Mouse (Mus musculus): ENCODE data around the gene Pde3a. TPM values are rescaled to one million over a fixed set of nuclear protein-coding genes. Genes with fewer than 3 reads are reported as not detected.

Gene Pde3a
- not detected for total RNA-seq (2023)

DNA sequence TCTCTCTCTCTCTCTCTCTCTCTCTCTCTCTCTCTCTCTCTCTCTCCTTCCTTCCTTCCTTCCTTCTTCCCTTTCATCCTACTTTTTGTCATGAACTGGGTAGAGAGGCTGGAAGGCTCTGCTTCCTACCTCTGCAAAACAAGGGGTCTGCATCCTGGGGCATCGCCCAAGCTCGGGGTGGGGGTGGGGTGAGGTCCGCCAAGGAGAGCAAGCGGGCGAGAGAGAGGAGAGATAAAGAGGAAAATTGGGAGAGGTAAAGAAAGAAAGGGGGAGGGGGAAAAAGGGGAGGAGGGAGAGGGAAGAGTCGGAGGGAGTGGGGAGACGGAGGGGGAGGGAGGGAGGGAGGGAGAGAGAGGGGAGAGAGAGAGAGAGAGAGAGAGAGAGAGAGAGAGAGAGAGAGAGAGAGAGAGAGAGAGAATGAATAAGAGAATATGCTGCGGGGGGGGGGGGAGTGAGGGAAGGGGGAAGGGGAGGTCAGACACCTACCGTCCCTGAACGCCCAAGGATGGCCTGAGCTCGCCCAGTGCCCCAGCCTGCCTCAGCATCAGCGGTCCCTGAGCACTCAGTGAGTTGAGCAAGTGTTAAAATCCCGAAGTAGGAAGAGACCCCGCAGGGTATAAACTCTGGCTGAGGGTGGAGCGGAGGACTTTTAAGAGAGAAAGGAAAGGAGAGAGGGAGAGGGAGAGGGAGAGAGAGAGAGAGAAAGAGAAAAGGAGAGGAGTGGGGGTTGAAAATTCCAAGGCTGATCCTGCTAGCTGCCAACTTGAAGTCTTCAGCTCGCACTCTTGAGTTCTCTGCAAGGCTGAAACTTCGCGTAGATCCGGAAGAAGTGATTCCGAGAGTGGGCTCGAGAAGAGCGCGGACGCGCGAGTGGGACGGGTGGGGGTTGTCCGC, at the start of gene Pde3a:
TSS of gene Pde3a (plus strand) at position 579 of the 894 bp plus-strand sequence.

DNA sequence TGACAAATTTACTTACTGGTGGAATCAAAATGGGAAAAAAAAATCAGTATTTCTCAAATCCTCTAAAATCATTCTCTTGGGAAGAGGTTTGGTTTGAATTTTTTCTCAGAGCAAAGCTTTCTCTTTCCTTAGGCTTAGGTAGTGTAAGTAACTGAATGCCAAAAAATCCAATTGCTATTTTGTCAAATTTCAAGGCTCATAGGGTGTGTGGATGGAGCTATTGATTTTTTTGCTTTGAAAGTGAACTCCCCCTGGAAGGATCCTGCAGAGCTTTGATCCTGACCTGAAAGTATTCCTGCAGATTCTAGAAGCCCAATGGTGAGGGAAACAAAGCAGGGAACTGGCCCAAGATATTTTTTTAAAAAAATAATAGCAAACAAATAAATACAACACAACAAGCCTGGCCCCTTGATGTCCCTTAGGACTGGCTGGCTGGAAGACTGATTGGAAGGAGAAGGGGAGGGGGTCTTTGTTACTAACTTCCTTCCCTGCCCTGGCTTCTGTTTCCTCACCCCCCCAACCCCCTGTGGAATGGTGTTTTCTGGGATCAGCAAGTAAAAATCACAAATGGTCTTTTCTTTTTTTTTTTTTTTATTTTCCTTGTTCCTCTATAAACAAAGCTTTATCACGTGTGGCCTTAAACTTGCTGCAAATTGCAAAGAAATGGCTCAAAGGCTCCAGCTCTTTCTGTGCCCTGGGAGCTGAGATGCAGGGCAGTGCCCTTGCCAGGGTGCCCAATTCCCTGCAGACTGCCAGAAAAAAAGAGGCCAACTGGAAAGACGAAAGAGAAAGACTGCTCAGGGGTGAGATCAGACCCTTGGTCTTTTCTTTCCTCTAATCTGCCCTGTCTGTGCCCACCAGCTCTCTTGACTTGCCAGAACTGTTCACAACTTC, 274.9 kb downstream of the Pde3a start, which contains the start of gene Slco1c1:
TSS of gene Slco1c1 (plus strand) at position 622 of the 894 bp plus-strand sequence.

Measured in T-cell, adult 66 days (primary cell).